Mouse (Mus musculus) ES-E14 (cell line): Measurements from ENCODE around the gene Tuba3b. TPM values are rescaled to one million over a fixed set of nuclear protein-coding genes. Genes with fewer than 3 reads are reported as not detected.
A peak's percentile ranks its signal among the peaks of the same experiment; 100 is the strongest.

ENCODE experiments used
- DNase-seq: peaks from one replicate; pipeline ENCODE4 v3.0.0-alpha.2; 2013; ENCODE audit warnings: low read depth, low spot score
- H3K27ac ChIP-seq: 2 replicates; pipeline ENCODE4 v1.5.1; 2012; ENCODE audit warnings: low read depth, mild to moderate bottlenecking, low read length, moderate library complexity, mixed read lengths; ENCODE audit not compliant: poor library complexity, insufficient read depth, severe bottlenecking
- H3K36me3 ChIP-seq: 2 replicates; pipeline ENCODE4 v1.6.1; 2012; ENCODE audit warnings: mild to moderate bottlenecking, low read length, moderate library complexity, mixed read lengths; ENCODE audit not compliant: control insufficient read depth, poor library complexity, insufficient read depth, severe bottlenecking
- H3K4me1 ChIP-seq, 2 experiments: fragments of 150-350 bp in 1 of 2; sonication (generic) in 1 of 2; 2 replicates each; pipeline ENCODE4 v1.6.1; 2012; ENCODE audit warnings: low read length in 2 of 2, mild to moderate bottlenecking in 1 of 2, mixed read lengths in 1 of 2; ENCODE audit not compliant: control insufficient read depth in 2 of 2, insufficient read depth in 2 of 2, poor library complexity in 1 of 2
- H3K4me3 ChIP-seq, 2 experiments: fragments of 150-350 bp in 1 of 2; sonication (generic) in 1 of 2; 2 replicates each; pipeline ENCODE4 v1.5.1; 2012; ENCODE audit warnings: low read length in 2 of 2, low read depth in 1 of 2, mild to moderate bottlenecking in 1 of 2, mixed read lengths in 1 of 2; ENCODE audit not compliant: insufficient read depth in 1 of 2, poor library complexity in 1 of 2, severe bottlenecking in 1 of 2
- H3K9ac ChIP-seq: 2 replicates; pipeline ENCODE4 v1.6.1; 2012; ENCODE audit warnings: low read depth, mild to moderate bottlenecking, low read length, mixed read lengths; ENCODE audit not compliant: poor library complexity, insufficient read depth, severe bottlenecking
- H3K9me3 ChIP-seq: fragments of 150-350 bp; sonication (generic); 2 replicates; pipeline ENCODE4 v1.6.1; 2012; ENCODE audit warnings: low read depth, mild to moderate bottlenecking, low read length; ENCODE audit not compliant: control insufficient read depth, insufficient read depth
- CHD2 ChIP-seq: IDR thresholded peaks from 2 replicates; pipeline ENCODE4 v1.6.1; 2014; ENCODE audit warnings: mild to moderate bottlenecking, low read depth, low read length, inconsistent platforms
- HCFC1 ChIP-seq: IDR thresholded peaks from 2 replicates; pipeline ENCODE4 v1.6.1; 2012; ENCODE audit warnings: low read length, inconsistent platforms, borderline replicate concordance; ENCODE audit not compliant: insufficient read depth
- MAFK ChIP-seq: IDR thresholded peaks from 2 replicates; pipeline ENCODE4 v1.6.1; 2014; ENCODE audit warnings: mild to moderate bottlenecking, low read depth, low read length, inconsistent platforms; ENCODE audit not compliant: insufficient read depth
- ZC3H11A ChIP-seq: IDR thresholded peaks from 2 replicates; pipeline ENCODE4 v1.6.1; 2012; ENCODE audit warnings: low read depth, mild to moderate bottlenecking, inconsistent platforms, low read length, borderline replicate concordance
- ZNF384 ChIP-seq: IDR thresholded peaks from 2 replicates; pipeline ENCODE4 v1.6.1; 2012; ENCODE audit warnings: low read depth, low read length, inconsistent platforms
- in situ Hi-C, 2 experiments: fragments of 600-800 bp; cut with MboI; formaldehyde crosslinking; loops; one replicate each; pipeline ENCODE4 v1.15.1; 2025; ENCODE audit warnings: low sequenced_read_pairs in 2 of 2, inconsistent platforms in 1 of 2; ENCODE audit not compliant: unreplicated experiment in 2 of 2
- total RNA-seq: library from RNA; depleted of rRNA; stranded (reverse); fragments of 300-350 nt; gene quantifications from 2 replicates; pipeline ENCODE4 v1.2.3, GENCODE M21; 2012; rRNA removed

The Tuba3b gene
- 1.3 and 5.7 TPM in 2 replicates for total RNA-seq

- Histone ChIP-seq H3K4me1 (no peaks in the 10 kb centered on the region), H3K9me3 (no peaks in the 10 kb centered on the region), H3K4me3 (no peak within 1 kb of the TSS), H3K9ac (no peak within 1 kb of the TSS), H3K36me3 (no peaks in the 10 kb centered on the region), H3K27ac (no peak within 1 kb of the TSS)
- in situ Hi-C loops = no loop called here
- peak; percentile 8 for DNase-seq
- TF ChIP-seq CHD2 (no peak), MAFK (no peak), ZNF384 (no peak), HCFC1 (no peak), ZC3H11A (no peak)
Observed at GRCm38 (mm10) chr6:145615666-145616210, at the start of gene Tuba3b. Tuba3b (plus strand) TSS chr6:145615757.

- Histone ChIP-seq H3K9me3 (no peaks in the 10 kb centered on the region), H3K27ac (no peak overlapping the region)
- no peak for DNase-seq
Observed at GRCm38 (mm10) chr6:145567296-145567695, 48.3 kb upstream of the Tuba3b start.

GRCm38 (mm10) chr6:145567832-145568231, 47.7 kb upstream of the Tuba3b start:
- H3K4me1 ChIP-seq = no peaks in the 10 kb centered on the region
- no peak overlapping the region for H3K9ac ChIP-seq
- H3K36me3 ChIP-seq = no peaks in the 10 kb centered on the region
- DNase-seq = no peak
- H3K4me3 ChIP-seq = no peak overlapping the region
- no peaks in the 10 kb centered on the region for H3K9me3 ChIP-seq
- no peak overlapping the region for H3K27ac ChIP-seq
- in situ Hi-C loops = no loop called here
- TF ChIP-seq MAFK = no peak
- TF ChIP-seq ZNF384 = no peak
- TF ChIP-seq HCFC1 = no peak
- no peak for TF ChIP-seq ZC3H11A
- no peak for TF ChIP-seq CHD2

More at GRCm38 (mm10) chr6:145567296-145567695, 48.3 kb upstream of the Tuba3b start:
- Histone ChIP-seq H3K4me1 (no peaks in the 10 kb centered on the region), H3K4me3 (no peak overlapping the region), H3K9ac (no peak overlapping the region), H3K36me3 (no peaks in the 10 kb centered on the region)
- in situ Hi-C loops = no loop called here
- no peak for TF ChIP-seq HCFC1
- no peak for TF ChIP-seq CHD2
- TF ChIP-seq MAFK = no peak
- TF ChIP-seq ZNF384 = no peak
- TF ChIP-seq ZC3H11A = no peak

DNA sequence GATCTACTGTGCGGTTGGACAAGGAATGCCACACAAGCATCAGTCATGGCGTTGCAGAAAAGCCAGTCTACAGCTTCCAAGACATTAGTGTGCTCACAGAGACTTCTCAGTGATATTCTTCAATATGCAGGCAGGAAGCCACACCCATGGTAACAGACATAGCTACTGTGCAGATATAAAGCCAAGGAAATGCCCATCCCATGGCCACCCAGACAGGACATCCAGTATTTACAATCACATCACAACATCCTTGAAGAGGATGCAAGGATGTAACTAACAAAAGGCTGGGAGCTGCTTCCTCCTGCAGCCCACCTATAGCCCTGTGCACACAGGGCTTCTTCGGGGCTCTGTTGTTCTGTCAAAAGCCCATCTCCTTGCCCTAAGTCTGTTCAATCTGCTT, 46.9 kb upstream of the Tuba3b start:
- Histone ChIP-seq H3K27ac (no peak overlapping the region), H3K9ac (no peak overlapping the region), H3K4me3 (no peak overlapping the region), H3K9me3 (no peaks in the 10 kb centered on the region), H3K36me3 (no peaks in the 10 kb centered on the region), H3K4me1 (no peaks in the 10 kb centered on the region)
- DNase-seq = no peak
- in situ Hi-C loops = no loop called here
- TF ChIP-seq MAFK = no peak
- no peak for TF ChIP-seq CHD2
- no peak for TF ChIP-seq ZNF384
